In the genomic region with DNA sequence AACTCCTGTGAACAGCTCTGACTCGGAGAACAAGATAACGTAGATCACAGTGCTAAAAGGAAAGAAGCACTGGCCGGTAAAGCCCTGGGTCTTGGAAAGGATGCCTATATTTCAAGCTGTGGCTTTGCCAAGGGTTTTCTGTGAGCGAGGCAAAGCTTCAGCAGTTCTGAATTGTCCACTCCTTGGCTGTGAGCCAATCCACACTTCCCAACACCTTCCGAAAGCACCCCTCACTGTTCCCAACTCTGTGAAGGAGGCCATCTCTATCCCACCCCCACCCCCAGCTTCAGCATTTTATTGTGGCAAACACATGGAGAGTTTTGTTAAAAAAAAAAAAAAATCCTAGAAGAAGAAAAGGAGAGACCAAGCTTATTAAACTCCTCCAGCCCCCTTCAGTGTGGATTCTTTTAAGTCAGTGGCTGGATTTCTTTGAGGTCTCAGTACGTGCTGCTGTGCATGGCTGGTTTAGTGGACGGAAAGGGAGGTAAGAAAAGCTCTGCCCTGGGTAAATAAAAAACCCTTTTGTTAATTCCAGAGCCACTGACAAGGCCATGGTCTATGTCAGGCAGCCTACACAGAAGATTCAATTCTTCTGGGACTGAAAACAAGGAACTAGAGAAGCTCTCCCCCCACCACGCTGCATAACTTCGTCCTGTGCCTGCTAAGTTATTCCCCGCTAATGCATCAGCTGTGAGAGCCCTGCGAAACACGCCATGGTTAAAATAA, we compare ENCODE assay signal across 7 mouse cellular contexts.
A peak's percentile ranks its signal among the peaks of the same experiment; 100 is the strongest.
DNase-seq lines count a peak whose midpoint lies in the region; ATAC-seq lines count a peak whose summit lies in the region.

No protein-coding gene starts in this region.

- peak; percentile 32 for DNase-seq in kidney, postnatal 10 days
- DNase-seq in kidney, adult 9 months: no peak
- peak; percentile 44 for DNase-seq in hindbrain, embryonic 10.5 days (ENCODE audit: low spot score)
- DNase-seq in ovary, postnatal 36 days (ENCODE audit: low spot score): no peak

- peaks cover 3% of the 10 kb centered on the region for H3K4me1 ChIP-seq in embryonic facial prominence, embryonic 12.5 days
- peaks cover 54% of the 10 kb centered on the region for H3K4me1 ChIP-seq in hindbrain, embryonic 10.5 days (replicated peaks)
- H3K4me1 ChIP-seq in midbrain, embryonic 16.5 days (ENCODE audit: control insufficient read depth, insufficient read depth, low read length): 0 out of 2 replicates have a peak, but pooled peaks cover 3% of the 10 kb centered on the region

- no peaks in the 10 kb centered on the region for H3K36me3 ChIP-seq in embryonic facial prominence, embryonic 12.5 days
- no peaks in the 10 kb centered on the region for H3K36me3 ChIP-seq in hindbrain, embryonic 10.5 days
- H3K36me3 ChIP-seq in midbrain, embryonic 16.5 days (ENCODE audit: control insufficient read depth, insufficient read depth, low read length): no peaks in the 10 kb centered on the region

- H3K27me3 ChIP-seq in embryonic facial prominence, embryonic 12.5 days: no peaks in the 10 kb centered on the region
- H3K27me3 ChIP-seq in hindbrain, embryonic 10.5 days (ENCODE audit: insufficient read depth, poor library complexity, severe bottlenecking): no peaks in the 10 kb centered on the region
- no peaks in the 10 kb centered on the region for H3K27me3 ChIP-seq in midbrain, embryonic 16.5 days (ENCODE audit: control insufficient read depth, insufficient read depth, low read depth, low read length)

- H3K4me2 ChIP-seq in embryonic facial prominence, embryonic 12.5 days (replicated peaks): no peak overlapping the region
- H3K4me2 ChIP-seq in midbrain, embryonic 16.5 days (ENCODE audit: low read length): no peak overlapping the region

- no peak overlapping the region for H3K4me3 ChIP-seq in embryonic facial prominence, embryonic 12.5 days
- H3K4me3 ChIP-seq in hindbrain, embryonic 10.5 days: peak overlapping the region; percentile 27
- H3K4me3 ChIP-seq in midbrain, embryonic 16.5 days (ENCODE audit: low read depth, low read length): no peak overlapping the region

- H3K9ac ChIP-seq in embryonic facial prominence, embryonic 12.5 days: no peak overlapping the region
- no peak overlapping the region for H3K9ac ChIP-seq in midbrain, embryonic 16.5 days (ENCODE audit: low read depth, low read length)

- H3K9me3 ChIP-seq in embryonic facial prominence, embryonic 12.5 days: no peaks in the 10 kb centered on the region
- H3K9me3 ChIP-seq in hindbrain, embryonic 10.5 days: no peaks in the 10 kb centered on the region
- H3K9me3 ChIP-seq in midbrain, embryonic 16.5 days (replicated peaks; ENCODE audit: control insufficient read depth, low read length, poor library complexity, severe bottlenecking): no peaks in the 10 kb centered on the region

- no peak for ATAC-seq in embryonic facial prominence, embryonic 12.5 days (ENCODE audit: insufficient number of reproducible peaks, insufficient read depth, low FRiP score, low TSS enrichment)
- peak; percentile 84 for ATAC-seq in midbrain, embryonic 16.5 days
- ATAC-seq in monocyte, adult 5-6 weeks (replicated peaks; ENCODE audit: insufficient number of reproducible peaks, low FRiP score, low TSS enrichment, poor library complexity, severe bottlenecking): no peak

- H3K27ac ChIP-seq in embryonic facial prominence, embryonic 12.5 days: peak overlapping the region; percentile 24; the same call in 1 of the 2 replicates
- H3K27ac ChIP-seq in hindbrain, embryonic 10.5 days: peak overlapping the region; percentile 83
- H3K27ac ChIP-seq in midbrain, embryonic 16.5 days (ENCODE audit: low read length): peak overlapping the region; percentile 40; the same call in 1 of the 2 replicates

- 55% methylated on average over 12 of the region's 12 CpGs for WGBS in embryonic facial prominence, embryonic 12.5 days
- 39% methylated on average over 12 of the region's 12 CpGs for WGBS in hindbrain, embryonic 10.5 days
- WGBS in midbrain, embryonic 16.5 days: 13% methylated on average over 12 of the region's 12 CpGs

Comparison
In these comparisons a context has a peak if more than half of its experiments do, and no peak if none do; other contexts are left out.
1. DNase-seq: peak in kidney, postnatal 10 days (single experiment) and hindbrain, embryonic 10.5 days (single experiment); none in kidney, adult 9 months (single experiment) and ovary, postnatal 36 days (single experiment).
2. H3K27ac ChIP-seq: peak in every context shown above with its lines; median percentile 83 in hindbrain, embryonic 10.5 days; 40 in midbrain, embryonic 16.5 days; 24 in embryonic facial prominence, embryonic 12.5 days.